Mouse (Mus musculus) embryonic facial prominence, embryonic 11.5 days (tissue): ENCODE results near the gene Ints6l. TPM values are rescaled to one million over a fixed set of nuclear protein-coding genes. Genes with fewer than 3 reads are reported as not detected.
"Not testable (repeated sequence)": the region's sequence is repeated elsewhere in the genome, so short reads cannot be mapped to it uniquely, and the experiment has no call there.

Source experiments
- ATAC-seq: fragments of 200-750 bp; cut with Nextera tagmentation; replicated peaks from 2 replicates; pipeline ENCODE4 v1.8.0; 2017; ENCODE audit warnings: low read depth; ENCODE audit not compliant: insufficient number of reproducible peaks, low FRiP score, low TSS enrichment
- DNase-seq: peaks from one replicate; pipeline ENCODE4 v3.0.0-alpha.2; 2015; ENCODE audit warnings: low spot score
- H3K27ac ChIP-seq: fragments of 300-500 bp; sonication (generic); replicated peaks from 2 replicates; pipeline ENCODE4 v1.5.1; 2014; ENCODE audit warnings: mild to moderate bottlenecking, low read depth, low read length, control low read depth
- H3K27me3 ChIP-seq: fragments of 300-500 bp; sonication (generic); 2 replicates; pipeline ENCODE4 v1.6.1; 2014; ENCODE audit warnings: mild to moderate bottlenecking, low read length, moderate library complexity, mixed read lengths; ENCODE audit not compliant: control insufficient read depth, insufficient read depth
- H3K36me3 ChIP-seq: fragments of 300-500 bp; sonication (generic); replicated peaks from 2 replicates; pipeline ENCODE4 v1.6.1; 2014; ENCODE audit warnings: low read depth, mild to moderate bottlenecking, low read length, moderate library complexity, mixed read lengths; ENCODE audit not compliant: control insufficient read depth, insufficient read depth
- H3K4me1 ChIP-seq: fragments of 300-500 bp; sonication (generic); 2 replicates; pipeline ENCODE4 v1.6.1; 2014; ENCODE audit warnings: low read length, mixed read lengths; ENCODE audit not compliant: control insufficient read depth, insufficient read depth
- H3K4me2 ChIP-seq: fragments of 300-500 bp; sonication (generic); 2 replicates; pipeline ENCODE4 v1.6.1; 2014; ENCODE audit warnings: low read depth, mild to moderate bottlenecking, control low read depth, low read length, moderate library complexity
- H3K4me3 ChIP-seq: fragments of 300-500 bp; sonication (generic); 2 replicates; pipeline ENCODE4 v1.5.1; 2014; ENCODE audit warnings: low read depth, low read length, control low read depth
- H3K9ac ChIP-seq: fragments of 300-500 bp; sonication (generic); replicated peaks from 2 replicates; pipeline ENCODE4 v1.6.1; 2014; ENCODE audit warnings: mild to moderate bottlenecking, control low read depth, low read length
- H3K9me3 ChIP-seq: fragments of 300-500 bp; sonication (generic); replicated peaks from 2 replicates; pipeline ENCODE4 v1.6.1; 2016; ENCODE audit warnings: mild to moderate bottlenecking, low read length, inconsistent platforms, mixed read lengths; ENCODE audit not compliant: control insufficient read depth
- WGBS: fragments of 180-500 bp; shearing (Covaris S2); extraction: QIAGEN DNeasy Blood & Tissue Kit; methylation state at CpG from one replicate; pipeline ENCODE4 v1.1.7; 2014; 5-methylcytosine and 5-hydroxymethylcytosine counted together
- polyA plus RNA-seq: library from polyadenylated mRNA; unstranded; fragments of >200 nt; fragmentation: Nextera tagmentation; extraction: Ambion mirVana; gene quantifications from 2 replicates; pipeline ENCODE4 v1.2.1, GENCODE M21; 2014

Gene Ints6l
- polyA plus RNA-seq, 1 experiment from 2014 or later: 24.2 TPM

DNA sequence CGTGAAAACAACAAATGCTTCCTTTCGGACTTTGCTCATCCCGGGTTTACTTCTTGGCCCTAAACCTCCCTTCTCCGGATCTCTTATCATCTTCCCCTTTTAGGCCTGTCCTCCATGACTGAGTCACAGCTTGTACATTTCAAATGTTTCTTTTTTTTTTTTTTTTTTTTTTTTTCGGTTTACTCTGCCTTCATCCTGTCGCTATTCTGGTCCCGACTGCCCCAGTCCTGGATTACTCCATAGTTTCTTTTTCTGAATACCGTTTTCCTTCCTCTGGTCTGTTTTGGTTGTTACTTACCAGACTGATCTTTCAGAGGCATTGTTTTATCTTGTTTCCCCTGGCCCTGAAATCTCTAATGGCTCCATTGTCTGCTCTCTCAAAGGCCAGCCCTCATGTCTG is 19.4 kb downstream of the Ints6l start:
- Histone ChIP-seq H3K4me3 (no peak overlapping the region), H3K4me2 (no peak overlapping the region), H3K9me3 (no peaks in the 10 kb centered on the region), H3K36me3 (no peaks in the 10 kb centered on the region), H3K9ac (no peak overlapping the region), H3K27me3 (no peaks in the 10 kb centered on the region), H3K27ac (no peak overlapping the region), H3K4me1 (no peaks in the 10 kb centered on the region)
- 58% methylated on average over 8 of the region's 8 CpGs for WGBS
- ATAC-seq (no peak), DNase-seq (no peak)

DNA sequence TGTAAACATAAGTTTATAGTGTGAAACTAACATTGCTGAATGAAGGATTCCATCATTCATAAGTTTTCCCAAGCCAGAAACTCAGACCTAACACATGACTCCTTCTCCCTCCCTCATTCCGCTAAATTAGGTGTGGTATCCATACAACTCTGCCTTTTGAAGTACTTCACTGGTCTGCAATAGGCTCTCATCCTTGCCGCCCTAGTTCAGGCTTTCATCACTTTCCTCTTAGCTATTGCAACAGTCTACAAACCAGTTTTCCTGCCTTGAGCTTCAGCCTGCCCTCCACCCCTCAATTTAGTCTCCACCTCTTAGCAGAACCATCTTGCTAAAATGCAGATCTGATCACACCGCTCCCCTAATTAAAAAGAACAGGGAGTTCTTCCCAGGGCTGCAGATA is 22.9 kb downstream of the Ints6l start:
- 96% methylated on average over 3 of the region's 3 CpGs for WGBS
- no peak overlapping the region for H3K4me2 ChIP-seq

DNA sequence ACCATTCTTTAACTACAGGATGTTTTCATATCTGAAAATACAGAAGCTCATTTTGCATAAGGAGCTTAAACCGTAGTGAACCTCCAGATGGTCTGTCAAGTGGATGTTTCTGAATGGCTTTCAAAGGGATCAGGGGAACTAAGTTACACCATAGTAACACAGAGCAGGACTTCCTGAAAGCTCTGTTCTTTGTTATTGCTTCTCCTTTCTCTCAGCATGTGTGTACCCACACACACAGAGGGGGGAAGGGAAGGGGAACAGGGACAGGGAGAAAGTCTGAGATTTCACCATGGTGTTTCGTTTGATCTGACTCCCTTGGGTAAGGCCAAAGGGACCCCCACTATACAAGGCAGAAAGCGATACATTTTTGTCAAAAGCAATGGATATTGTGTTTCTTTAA is 27.2 kb downstream of the Ints6l start:
- no peak overlapping the region for H3K9ac ChIP-seq
- H3K4me1 ChIP-seq: no peaks in the 10 kb centered on the region
- H3K27me3 ChIP-seq: no peaks in the 10 kb centered on the region
- WGBS: 71% methylated on average over 3 of the region's 3 CpGs
- ATAC-seq (no peak), DNase-seq (no peak)
- H3K4me2 ChIP-seq: no peak overlapping the region
- no peak overlapping the region for H3K27ac ChIP-seq
- no peak overlapping the region for H3K4me3 ChIP-seq
- H3K36me3 ChIP-seq: no peaks in the 10 kb centered on the region
- H3K9me3 ChIP-seq: no peaks in the 10 kb centered on the region

More for the DNA sequence above, 22.9 kb downstream of the Ints6l start:
- Histone ChIP-seq H3K36me3 (no peaks in the 10 kb centered on the region), H3K27me3 (no peaks in the 10 kb centered on the region), H3K27ac (no peak overlapping the region), H3K4me3 (no peak overlapping the region), H3K9me3 (no peaks in the 10 kb centered on the region), H3K9ac (no peak overlapping the region), H3K4me1 (no peaks in the 10 kb centered on the region)
- ATAC-seq (no peak), DNase-seq (no peak)

DNA sequence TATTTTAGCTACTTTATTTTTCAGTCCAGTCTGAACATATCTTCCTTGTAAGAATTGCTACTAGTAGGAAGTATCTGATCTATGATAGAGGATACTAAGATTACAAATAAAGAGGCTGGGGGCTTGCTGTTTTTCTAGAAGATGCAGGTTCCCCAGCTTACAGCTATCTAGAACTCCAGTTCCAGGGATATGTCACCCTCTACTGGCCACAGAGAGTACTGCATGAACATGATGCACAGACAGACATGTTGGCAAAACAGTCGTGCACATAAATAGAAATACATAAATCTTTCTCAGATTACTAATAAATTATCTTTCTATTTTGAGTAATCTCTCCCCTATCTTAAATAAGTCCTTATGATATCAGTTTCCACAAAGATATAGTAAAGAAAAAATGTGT is 35.1 kb downstream of the Ints6l start:
- no peak overlapping the region for H3K9ac ChIP-seq
- no peak overlapping the region for H3K4me2 ChIP-seq
- no peaks in the 10 kb centered on the region for H3K27me3 ChIP-seq
- WGBS: 27% methylated on average over 1 of the region's 1 CpGs
- no peak overlapping the region for H3K27ac ChIP-seq
- no peaks in the 10 kb centered on the region for H3K4me1 ChIP-seq
- H3K36me3 ChIP-seq: no peaks in the 10 kb centered on the region
- H3K4me3 ChIP-seq: no peak overlapping the region
- peak; percentile 79 for DNase-seq
- no peaks in the 10 kb centered on the region for H3K9me3 ChIP-seq
- no peak for ATAC-seq

DNA sequence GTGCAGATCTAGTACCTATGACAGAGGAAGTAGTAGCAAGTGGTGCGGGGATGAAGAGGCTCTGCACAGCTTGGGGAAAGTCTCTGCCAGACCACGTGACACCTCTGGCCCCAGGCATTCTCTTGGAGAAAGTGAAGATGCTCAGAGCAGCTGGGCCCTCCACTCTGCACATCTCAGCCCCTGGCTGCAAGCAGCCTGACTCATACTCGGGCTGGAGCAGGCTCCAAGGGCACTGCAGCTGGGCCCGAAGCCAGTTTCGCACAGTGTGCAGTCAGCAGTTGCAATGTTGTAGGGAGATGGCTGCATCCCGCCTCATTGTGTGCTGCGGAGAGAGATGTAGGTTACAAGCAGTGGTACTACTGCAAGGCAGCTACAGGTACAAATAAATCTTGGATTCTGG is 42.6 kb downstream of the Ints6l start:
- ATAC-seq: no peak
- Histone ChIP-seq H3K4me3 (no peak overlapping the region), H3K9me3 (no peaks in the 10 kb centered on the region), H3K27me3 (no peaks in the 10 kb centered on the region), H3K4me2 (no peak overlapping the region), H3K36me3 (no peaks in the 10 kb centered on the region), H3K9ac (no peak overlapping the region), H3K4me1 (no peaks in the 10 kb centered on the region), H3K27ac (no peak overlapping the region)
- no peak for DNase-seq
- 84% methylated on average over 7 of the region's 7 CpGs for WGBS

DNA sequence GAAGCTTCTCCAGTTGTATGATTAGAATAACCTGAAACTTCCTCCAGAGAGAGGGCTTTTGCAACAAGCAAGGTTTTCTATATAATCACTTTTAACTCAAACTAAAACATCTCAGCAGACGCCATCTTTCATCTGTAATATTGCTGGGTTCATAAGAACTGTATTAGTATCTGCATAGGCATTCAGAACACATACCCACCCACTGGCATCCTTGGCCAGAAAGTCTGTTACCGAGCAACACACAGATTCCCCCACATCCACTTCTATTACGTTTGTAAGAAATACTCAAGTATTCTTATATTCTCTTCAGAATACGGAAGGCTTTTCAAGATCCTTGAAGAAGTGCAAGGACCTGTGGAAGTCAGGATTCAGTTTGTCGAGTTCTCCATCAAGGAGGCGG is 69.8 kb downstream of the Ints6l start, which contains the start of gene Gm10477:
Gene Gm10477, plus strand, starts transcription at position 301 of the 400 bp plus-strand sequence.
- H3K9me3 ChIP-seq, H3K36me3 ChIP-seq, H3K27ac ChIP-seq, DNase-seq, H3K9ac ChIP-seq, H3K4me3 ChIP-seq, ATAC-seq, H3K4me1 ChIP-seq, H3K4me2 ChIP-seq, H3K27me3 ChIP-seq: not testable (repeated sequence)
- WGBS: 83% methylated on average over 6 of the region's 6 CpGs

DNA sequence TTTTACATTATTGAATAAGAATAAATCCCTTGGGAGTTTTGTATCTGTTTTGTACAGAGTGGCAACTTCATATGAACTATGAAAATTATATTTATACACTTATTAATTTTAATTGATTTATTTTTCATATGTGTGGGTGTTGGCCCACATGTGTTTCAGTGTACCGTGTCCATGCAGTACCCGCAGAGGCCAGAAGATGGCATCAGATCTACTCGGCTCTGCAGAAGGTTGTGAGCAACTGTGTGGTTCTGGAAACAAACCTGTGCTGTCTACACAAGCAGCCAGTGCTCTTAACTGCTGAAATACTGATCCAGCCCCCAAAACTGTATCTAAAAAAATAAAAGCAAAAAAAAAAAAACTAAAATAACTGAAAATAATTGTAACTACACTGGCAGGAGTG is 76.6 kb downstream of the Ints6l start:
- Histone ChIP-seq H3K9me3 (no peaks in the 10 kb centered on the region), H3K36me3 (no peaks in the 10 kb centered on the region), H3K27me3 (no peaks in the 10 kb centered on the region), H3K4me3 (no peak overlapping the region), H3K27ac (no peak overlapping the region), H3K9ac (no peak overlapping the region), H3K4me2 (no peak overlapping the region), H3K4me1 (no peaks in the 10 kb centered on the region)
- DNase-seq (peak; percentile 59), ATAC-seq (no peak)
- WGBS: 9% methylated on average over 3 of the region's 3 CpGs

DNA sequence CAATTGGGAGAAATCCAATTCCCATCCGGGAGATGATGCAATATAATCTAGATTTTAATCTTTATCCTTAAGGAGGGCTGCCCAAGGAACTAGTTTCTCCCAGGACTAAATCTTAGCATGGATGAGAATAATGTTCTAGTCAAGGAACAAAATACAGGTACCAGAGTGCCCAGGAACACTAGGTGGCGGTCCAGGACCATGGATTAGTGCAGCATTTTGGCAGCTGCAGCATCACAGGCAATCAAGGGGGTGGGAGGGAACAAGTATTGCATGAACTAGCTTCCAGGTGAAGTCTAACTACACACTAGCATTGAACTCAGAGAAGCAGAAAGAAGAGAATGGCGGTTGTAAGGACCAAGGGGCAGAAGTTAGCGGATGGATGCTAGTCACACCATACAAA is 82.5 kb downstream of the Ints6l start:
- H3K9me3 ChIP-seq: no peaks in the 10 kb centered on the region
- no peak overlapping the region for H3K4me2 ChIP-seq
- H3K4me3 ChIP-seq: no peak overlapping the region
- ATAC-seq (no peak), DNase-seq (peak; percentile 36)
- no peaks in the 10 kb centered on the region for H3K36me3 ChIP-seq
- no peak overlapping the region for H3K27ac ChIP-seq
- WGBS: 52% methylated on average over 4 of the region's 4 CpGs
- H3K9ac ChIP-seq: no peak overlapping the region
- no peaks in the 10 kb centered on the region for H3K27me3 ChIP-seq
- no peaks in the 10 kb centered on the region for H3K4me1 ChIP-seq
